Mouse (Mus musculus) brown adipose tissue, adult 24 weeks (tissue): Measurements from ENCODE around the gene Clec3a. TPM values are rescaled to one million over a fixed set of nuclear protein-coding genes. Genes with fewer than 3 reads are reported as not detected.

ENCODE experiments used
- H3K27ac ChIP-seq: fragments of 200-500 bp; replicated peaks from 2 replicates; pipeline ENCODE4 v1.5.1; 2012; ENCODE audit warnings: low read depth, mild to moderate bottlenecking, low read length
- H3K4me1 ChIP-seq: fragments of 200-500 bp; 2 replicates; pipeline ENCODE4 v1.6.1; 2012; ENCODE audit warnings: low read length, mixed read lengths; ENCODE audit not compliant: control insufficient read depth, insufficient read depth, insufficient read length
- H3K4me3 ChIP-seq: fragments of 200-500 bp; 2 replicates; pipeline ENCODE4 v1.5.1; 2012; ENCODE audit warnings: low read depth, mild to moderate bottlenecking, low read length, moderate library complexity; ENCODE audit not compliant: insufficient read depth
- polyA plus RNA-seq: library from polyadenylated mRNA; stranded (reverse); fragments of >200 nt; gene quantifications from 2 replicates; pipeline ENCODE4 v1.2.4, GENCODE M21; 2012; ENCODE audit not compliant: missing spikeins, insufficient read depth, insufficient read length

The Clec3a gene
- polyA plus RNA-seq, result not detected in 2 replicates

DNA sequence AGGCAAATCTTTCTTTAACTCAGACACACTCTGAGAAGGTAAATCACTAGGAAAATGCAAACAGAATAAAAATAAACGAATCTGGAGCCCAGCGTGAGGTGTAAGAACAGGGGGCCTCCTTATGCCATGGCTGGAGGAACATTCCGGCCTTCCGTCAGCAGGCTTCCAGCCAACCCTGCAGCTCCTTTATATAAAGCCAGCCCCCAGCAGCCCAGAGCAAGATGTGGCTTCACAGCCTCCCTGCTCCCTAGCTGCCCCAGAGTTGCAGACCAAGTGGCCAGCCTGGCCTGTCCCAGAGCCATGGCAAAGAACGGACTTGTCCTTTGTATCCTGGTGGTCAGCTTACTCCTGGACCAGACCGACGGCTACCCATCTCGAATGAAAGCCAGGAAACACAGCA is at the start of gene Clec3a:
Clec3a (plus strand) TSS at position 301 of the 400 bp plus-strand sequence.
- no peak within 1 kb of the TSS for H3K4me3 ChIP-seq
- no peak within 1 kb of the TSS for H3K27ac ChIP-seq
- no peaks in the 10 kb centered on the region for H3K4me1 ChIP-seq

DNA sequence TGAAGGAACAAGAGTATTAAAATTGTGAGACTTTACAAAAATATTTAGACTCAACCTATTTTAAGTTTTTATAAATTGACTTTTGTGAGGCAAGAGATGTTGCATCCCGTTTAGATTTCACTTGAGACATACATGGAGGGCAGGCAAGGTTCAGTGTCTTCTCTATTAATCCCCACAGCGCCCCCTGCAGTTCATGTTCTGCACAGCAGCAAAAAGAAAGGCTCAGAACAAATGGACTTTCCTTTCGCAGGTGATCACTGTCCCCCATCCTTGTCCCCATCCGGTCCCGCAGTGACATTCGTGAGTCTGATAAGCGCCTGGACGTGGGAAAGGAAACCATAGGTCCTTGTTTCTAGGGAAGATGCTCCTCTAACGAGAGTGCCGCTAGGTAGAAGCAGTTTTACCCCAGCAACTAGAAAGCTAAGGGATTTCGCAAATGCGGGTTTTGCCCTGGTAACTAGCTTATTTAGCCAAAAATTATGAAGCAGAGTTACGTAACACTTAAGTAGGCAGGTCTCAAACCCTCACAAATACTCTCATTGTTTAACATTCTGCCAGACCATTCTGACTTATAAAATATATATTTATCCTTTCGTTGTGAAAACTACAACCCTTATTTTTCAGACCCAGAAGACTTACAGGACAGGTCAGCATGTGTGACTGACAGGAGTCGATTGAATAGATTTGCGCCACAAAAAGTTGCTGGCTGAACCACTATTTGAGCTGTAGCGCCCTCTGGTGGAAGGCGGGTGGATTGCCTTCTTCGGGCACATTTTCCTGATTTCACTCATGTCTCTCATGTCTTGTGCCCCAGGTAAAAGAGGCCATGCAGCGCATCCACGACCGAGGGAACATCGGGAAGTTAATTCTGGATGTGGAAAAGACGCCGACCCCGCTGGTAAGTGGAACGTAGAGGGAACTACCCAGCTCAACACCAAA is 48.6 kb upstream of the Clec3a start:
- Histone ChIP-seq H3K27ac (no peak overlapping the region), H3K4me3 (no peak overlapping the region)

DNA sequence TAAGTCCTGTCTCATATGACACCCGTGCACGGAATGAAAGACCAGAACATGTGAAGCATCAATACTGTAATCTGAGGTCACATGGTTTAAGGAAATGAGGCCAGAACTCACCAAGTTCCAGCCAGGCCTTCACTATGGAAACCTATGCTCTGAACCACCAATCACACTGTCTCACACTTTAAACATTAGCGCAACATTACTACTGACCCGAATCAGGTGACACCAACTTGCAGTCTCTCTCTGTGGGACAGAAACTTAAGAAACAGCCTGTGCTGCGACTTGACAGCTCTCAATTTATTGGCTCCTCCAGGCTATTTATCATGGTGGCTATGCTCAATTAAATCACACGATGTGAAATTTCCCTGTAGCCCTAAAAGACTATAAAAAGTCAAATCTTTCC is 43.5 kb upstream of the Clec3a start:
- H3K4me3 ChIP-seq, result no peak overlapping the region
- no peak overlapping the region for H3K27ac ChIP-seq
- H3K4me1 ChIP-seq, result no peaks in the 10 kb centered on the region

More for the DNA sequence above, 48.6 kb upstream of the Clec3a start:
- no peaks in the 10 kb centered on the region for H3K4me1 ChIP-seq

DNA sequence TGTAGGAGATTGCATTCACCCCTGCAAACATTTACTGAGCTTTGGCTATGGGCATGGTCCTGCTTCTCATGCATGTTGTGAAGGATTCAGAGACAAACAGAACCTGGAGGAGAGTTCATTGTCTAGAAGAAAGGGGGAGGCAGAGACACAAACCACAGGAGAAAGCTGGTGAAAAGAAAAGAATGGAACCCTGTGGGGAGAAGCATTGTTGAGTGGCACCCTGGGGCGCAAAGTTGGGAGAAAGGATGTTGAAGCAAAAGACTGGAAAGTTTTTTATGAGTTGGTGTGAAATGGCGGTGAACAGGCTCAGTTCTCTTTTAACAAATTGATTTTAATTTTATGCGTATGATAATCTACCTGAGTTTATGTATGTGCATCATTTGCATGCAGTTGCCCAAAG is 33.7 kb upstream of the Clec3a start:
- Histone ChIP-seq H3K27ac (no peak overlapping the region), H3K4me1 (no peaks in the 10 kb centered on the region), H3K4me3 (no peak overlapping the region)

DNA sequence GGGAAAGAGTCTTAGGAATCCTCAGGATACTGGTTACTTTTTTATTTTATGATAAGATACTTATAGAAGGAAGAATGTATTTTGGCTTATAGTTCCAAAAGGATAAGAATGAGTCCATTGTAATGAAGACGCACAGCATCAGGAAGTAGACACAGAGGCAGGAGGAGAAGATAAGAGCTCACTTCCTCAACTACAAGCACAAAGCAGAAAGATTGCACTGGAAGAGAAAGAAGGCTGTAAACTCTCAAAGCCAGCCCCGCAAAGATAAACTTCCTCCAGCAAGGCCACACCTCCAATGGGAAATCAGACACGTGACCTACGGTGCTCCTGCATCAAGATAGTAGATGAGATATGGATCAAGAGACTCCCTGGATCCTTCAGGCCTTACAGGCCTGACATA is 30.4 kb upstream of the Clec3a start:
- no peaks in the 10 kb centered on the region for H3K4me1 ChIP-seq
- H3K4me3 ChIP-seq, result no peak overlapping the region
- no peak overlapping the region for H3K27ac ChIP-seq

DNA sequence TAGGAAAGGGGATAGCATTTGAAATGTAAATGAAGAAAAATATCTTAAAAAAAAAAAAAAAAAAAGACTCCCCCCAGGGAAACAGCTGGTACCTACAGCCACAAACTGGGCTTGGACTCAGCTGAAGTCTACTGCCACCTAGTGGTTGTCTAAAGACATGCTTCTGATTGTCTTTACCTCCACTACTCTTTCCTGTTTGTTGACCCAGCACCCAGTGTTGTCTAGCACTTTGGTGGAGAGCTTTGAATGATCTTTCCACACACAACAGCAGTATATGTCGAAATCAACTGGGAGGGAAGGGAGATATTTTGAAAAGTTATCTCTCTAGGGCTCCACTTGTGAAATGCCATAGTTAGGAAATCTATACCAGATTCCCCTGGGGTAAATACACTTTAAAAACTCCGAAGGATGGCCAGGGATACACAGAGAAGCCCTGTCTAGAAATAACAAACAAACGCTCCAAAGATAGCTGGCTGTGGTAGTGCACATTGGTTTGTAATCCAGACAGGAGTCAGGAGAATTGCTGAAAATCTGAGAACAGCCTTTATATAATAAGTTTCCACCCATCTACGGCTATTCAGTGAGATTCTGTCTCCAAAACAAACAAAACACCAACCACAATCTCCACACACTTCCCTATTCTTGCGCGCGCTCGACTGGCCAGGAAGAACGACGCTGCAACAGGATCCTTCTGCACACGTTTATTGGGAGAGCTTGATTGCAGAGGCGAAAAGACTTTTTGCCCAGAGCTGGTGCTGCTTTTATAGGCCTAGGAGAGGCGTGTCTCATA is 27.2 kb upstream of the Clec3a start:
- Histone ChIP-seq H3K4me1 (no peaks in the 10 kb centered on the region), H3K4me3 (no peak overlapping the region), H3K27ac (no peak overlapping the region)

DNA sequence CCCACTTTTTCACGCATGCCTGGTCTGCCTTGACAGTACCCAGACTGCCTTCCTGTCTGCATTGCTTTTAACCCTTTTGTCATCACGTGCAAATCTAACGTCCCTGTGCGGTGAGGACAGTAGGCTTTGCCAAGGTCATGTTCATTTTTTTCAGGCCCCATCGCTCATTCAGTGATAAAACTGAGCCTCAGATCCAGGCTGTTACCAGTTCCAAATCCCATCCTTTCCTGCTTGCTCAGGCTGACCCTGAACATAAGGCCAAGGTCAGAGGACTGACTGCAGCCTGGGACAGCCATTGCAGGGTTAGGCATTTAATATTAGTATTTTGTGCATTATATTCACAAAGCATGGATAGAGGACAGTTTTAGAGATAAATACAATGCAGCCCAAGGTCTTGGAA is 19.6 kb upstream of the Clec3a start:
- H3K4me1 ChIP-seq, result no peaks in the 10 kb centered on the region
- no peak overlapping the region for H3K4me3 ChIP-seq
- no peak overlapping the region for H3K27ac ChIP-seq

DNA sequence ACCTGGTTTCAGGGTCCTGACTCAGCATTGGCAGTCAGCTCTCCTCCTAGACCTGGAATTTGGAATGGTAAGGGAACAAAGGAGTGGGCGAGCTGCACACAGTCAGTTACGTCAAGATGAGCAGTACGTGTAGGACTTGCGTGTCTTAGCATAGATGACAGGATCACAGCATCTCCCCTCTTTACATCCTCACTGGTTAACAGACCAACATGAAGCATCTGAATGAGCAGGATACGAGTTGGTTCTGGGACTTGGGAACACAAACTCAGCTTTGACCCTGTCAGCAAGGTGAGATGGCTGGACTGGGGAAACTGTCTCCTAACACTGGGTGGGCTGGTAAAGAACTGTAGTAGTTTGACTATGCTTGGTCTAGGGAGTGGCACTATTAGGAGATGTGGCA is 18.6 kb upstream of the Clec3a start:
- Histone ChIP-seq H3K27ac (no peak overlapping the region), H3K4me3 (no peak overlapping the region), H3K4me1 (no peaks in the 10 kb centered on the region)

DNA sequence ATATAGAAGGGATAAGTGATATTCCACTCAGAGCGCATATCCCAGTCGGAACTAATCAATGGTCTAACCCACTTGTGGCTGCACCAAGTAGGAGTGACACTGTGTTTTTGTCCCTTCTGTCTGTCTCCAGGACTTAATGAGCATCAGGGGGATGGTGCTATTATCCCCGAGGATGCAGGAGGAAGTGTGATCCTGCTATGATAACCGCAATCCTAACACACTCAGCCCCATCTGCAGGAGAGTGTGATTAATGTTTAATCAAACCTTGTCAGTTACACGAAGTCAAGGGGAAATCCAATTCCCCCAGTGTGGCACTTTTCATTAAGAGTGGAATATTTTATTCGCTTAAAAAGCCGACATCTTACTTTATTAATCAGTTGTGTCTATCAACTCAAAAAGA is 16.2 kb upstream of the Clec3a start:
- no peak overlapping the region for H3K27ac ChIP-seq
- no peak overlapping the region for H3K4me3 ChIP-seq
- no peaks in the 10 kb centered on the region for H3K4me1 ChIP-seq

DNA sequence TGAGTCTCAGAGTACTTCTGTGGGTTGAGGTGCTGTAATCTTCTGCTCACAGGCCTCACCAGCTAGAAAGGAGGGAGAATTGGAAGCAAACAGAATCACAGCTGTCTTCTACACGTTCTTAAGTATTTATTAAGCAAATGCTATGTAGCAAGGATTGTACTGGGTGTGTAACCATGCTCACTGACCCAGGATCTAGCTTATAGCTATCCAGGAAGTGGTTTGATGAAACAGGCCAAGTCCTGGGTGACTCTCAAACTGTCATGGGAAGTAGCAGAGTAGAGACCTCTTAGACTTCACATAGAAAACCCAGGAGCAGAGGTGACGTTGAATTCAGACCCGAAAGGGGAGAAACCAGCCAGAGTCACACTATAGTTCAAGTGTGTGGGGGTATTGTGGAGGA is 6.5 kb upstream of the Clec3a start:
- Histone ChIP-seq H3K27ac (no peak overlapping the region), H3K4me3 (no peak overlapping the region), H3K4me1 (no peaks in the 10 kb centered on the region)

DNA sequence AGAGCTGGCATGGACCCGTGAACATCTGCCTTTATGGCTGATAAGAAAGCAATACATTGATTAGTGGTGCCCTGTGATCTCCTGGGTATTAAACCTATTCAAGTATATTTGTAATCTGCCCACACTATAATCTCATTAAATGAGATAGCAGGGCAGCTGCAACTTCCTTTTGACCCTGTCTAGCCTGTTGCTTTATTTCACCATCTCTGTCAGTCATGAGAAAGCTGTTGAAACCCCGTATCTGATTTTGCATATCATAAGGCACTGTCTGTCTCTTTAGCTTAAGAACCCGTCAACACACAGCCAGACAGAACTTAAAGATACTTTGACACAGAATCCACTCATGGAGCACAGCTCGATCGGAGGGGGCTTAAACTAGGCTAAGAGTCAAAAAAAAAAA is 600 bp downstream of the Clec3a start:
- no peaks in the 10 kb centered on the region for H3K4me1 ChIP-seq
- H3K27ac ChIP-seq, result no peak overlapping the region

DNA sequence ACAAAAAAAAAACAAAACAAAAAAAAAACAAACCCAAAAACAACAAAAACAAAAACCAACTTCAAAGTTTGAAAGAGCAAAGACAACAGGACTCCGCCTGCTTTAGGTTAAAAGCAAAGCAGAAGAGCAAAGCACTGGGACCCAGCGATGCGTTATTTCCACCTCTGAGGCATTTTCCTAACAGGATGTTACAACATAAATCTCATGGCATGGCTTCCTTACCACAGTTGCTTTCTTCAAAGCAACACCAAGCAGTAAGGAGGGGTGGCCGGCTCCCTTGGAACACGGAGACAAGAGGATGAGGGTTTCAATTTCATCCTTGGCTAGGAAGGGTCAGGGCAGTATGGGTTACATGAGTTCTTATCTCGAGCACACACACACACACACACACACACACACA is 1.0 kb downstream of the Clec3a start:
- no peak overlapping the region for H3K27ac ChIP-seq

More for the DNA sequence above, 600 bp downstream of the Clec3a start:
- H3K4me3 ChIP-seq, result no peak overlapping the region

DNA sequence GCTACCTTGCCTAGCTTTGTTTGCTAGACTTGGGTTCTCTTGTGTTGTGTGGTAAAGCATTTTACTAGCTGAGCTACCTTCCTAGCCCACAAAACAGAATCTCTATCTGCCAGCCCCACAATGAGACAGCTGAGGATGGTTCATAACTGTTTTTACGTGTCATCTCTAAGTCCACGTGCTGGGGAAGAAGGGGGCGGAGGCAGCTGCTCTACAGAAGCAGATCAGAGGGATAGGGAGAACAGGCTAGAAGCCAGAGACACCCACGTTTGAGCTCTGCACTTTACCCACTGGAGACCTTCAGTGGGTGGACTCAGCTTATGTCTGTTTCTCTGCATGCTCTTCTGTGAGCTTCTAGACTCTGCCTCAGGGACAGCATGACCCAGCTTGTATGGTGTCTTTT is 3.7 kb downstream of the Clec3a start:
- Histone ChIP-seq H3K27ac (no peak overlapping the region), H3K4me1 (no peaks in the 10 kb centered on the region), H3K4me3 (no peak overlapping the region)

More for the DNA sequence above, 1.0 kb downstream of the Clec3a start:
- Histone ChIP-seq H3K4me3 (no peak overlapping the region), H3K4me1 (no peaks in the 10 kb centered on the region)

DNA sequence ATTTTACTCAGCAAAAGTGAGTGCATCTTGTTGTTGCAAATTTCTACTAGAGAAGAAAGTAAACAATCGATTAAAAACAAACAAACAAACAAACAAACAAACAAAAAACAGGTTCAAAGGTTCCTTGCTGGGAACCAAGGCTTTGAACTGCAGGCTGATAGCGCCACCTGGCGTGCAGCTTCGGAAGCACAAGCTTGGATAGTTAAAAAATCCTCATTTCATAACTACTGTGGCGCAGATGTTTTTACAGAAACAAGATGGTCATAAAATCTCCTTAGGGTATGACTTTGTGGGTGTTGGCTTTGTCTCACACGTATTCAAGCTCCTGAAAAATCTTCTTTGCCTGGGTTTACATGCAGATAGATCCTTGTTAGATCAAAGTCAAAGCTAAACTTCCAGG is 20.4 kb downstream of the Clec3a start:
- Histone ChIP-seq H3K4me1 (no peaks in the 10 kb centered on the region), H3K27ac (no peak overlapping the region), H3K4me3 (no peak overlapping the region)

DNA sequence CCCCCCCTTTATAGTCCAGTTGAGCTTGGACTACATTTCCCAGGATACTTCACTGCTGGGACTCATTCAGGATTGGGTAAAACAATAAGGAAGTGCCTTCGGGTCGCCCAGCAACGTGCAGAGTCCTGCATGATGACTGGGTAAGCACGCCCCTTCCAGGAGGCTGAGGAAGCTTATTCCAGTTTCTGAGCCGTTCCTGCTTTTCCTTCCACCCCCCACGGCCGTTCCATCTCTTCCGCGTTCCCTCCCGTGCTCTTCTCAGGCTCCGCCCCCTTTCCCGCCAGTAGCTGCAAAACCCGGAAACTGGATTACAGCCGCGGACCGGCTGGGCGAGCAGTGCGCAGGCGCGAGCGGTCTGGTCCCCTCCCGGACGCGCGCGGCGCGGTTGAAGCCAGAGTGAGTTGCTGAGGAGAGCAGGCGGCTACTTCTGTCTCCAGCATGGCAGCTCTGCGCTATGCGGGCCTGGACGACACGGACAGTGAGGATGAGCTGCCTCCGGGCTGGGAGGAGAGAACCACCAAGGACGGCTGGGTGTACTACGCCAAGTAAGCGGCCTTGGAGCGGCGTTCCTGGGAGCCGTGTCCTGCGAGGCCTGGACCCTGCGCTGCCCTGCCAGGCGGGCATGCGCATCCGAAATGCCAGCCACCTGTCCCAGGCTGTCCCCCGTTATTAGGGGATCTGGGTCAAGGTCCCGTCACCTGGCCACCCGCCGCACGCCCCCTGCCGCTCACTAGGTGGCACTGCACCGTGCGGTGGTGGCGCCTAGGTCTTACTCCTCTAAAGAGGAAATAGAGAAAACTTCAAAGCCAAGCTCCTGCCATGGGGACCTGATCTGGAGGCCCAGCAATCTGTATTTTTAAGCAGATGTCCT is 21.7 kb downstream of the Clec3a start, which contains the start of gene Wwox:
Wwox (plus strand) TSS at position 322 of the 871 bp plus-strand sequence.
- H3K4me1 ChIP-seq, result no peaks in the 10 kb centered on the region
- H3K27ac ChIP-seq, result no peak within 1 kb of the TSS
- H3K4me3 ChIP-seq, result peak within 1 kb of the TSS; percentile 82
